Mouse (Mus musculus) fat pad, adult 2 months (tissue): ENCODE data around the gene Lefty2.
A peak's percentile ranks its signal among the peaks of the same experiment; 100 is the strongest.
"Not testable (repeated sequence)": the region's sequence is repeated elsewhere in the genome, so short reads cannot be mapped to it uniquely, and the experiment has no call there.

Experiments
- DNase-seq: peaks from one replicate; pipeline ENCODE4 v3.0.0-alpha.2; 2011; ENCODE audit warnings: low read depth, low spot score; ENCODE audit errors: extremely low read depth

Gene Lefty2

GRCm38 (mm10) chr1:180894088-180894987, 1.4 kb downstream of the Lefty2 start:
- not testable (repeated sequence) for DNase-seq

GRCm38 (mm10) chr1:180901107-180901506, 8.2 kb downstream of the Lefty2 start:
- DNase-seq: no peak

- no peak for DNase-seq
Measured at GRCm38 (mm10) chr1:180902915-180903314, 10.0 kb downstream of the Lefty2 start.

GRCm38 (mm10) chr1:180903666-180904038, 10.7 kb downstream of the Lefty2 start:
- DNase-seq: no peak

- DNase-seq: peak; percentile 34
Measured at GRCm38 (mm10) chr1:180904039-180904814, 11.3 kb downstream of the Lefty2 start, which contains the start of gene Pycr2. Gene Pycr2, plus strand, starts transcription at chr1:180904293.

- DNase-seq: no peak
Measured at GRCm38 (mm10) chr1:180904815-180905080, 11.8 kb downstream of the Lefty2 start.

GRCm38 (mm10) chr1:180905307-180905706, 12.4 kb downstream of the Lefty2 start:
- DNase-seq: no peak

- DNase-seq: no peak
Measured at GRCm38 (mm10) chr1:180905876-180906275, 13.0 kb downstream of the Lefty2 start.

- no peak for DNase-seq
Measured at GRCm38 (mm10) chr1:180906461-180907147, 13.7 kb downstream of the Lefty2 start.

GRCm38 (mm10) chr1:180911138-180911537, 18.2 kb downstream of the Lefty2 start:
- no peak for DNase-seq

- no peak for DNase-seq
Measured at GRCm38 (mm10) chr1:180911653-180912287, 18.9 kb downstream of the Lefty2 start.

- DNase-seq: no peak
Measured at GRCm38 (mm10) chr1:180912792-180913191, 19.9 kb downstream of the Lefty2 start.

- no peak for DNase-seq
Measured at GRCm38 (mm10) chr1:180913797-180914196, 20.9 kb downstream of the Lefty2 start.

- no peak for DNase-seq
Measured at GRCm38 (mm10) chr1:180916425-180916824, 23.5 kb downstream of the Lefty2 start.

GRCm38 (mm10) chr1:180917053-180917452, 24.1 kb downstream of the Lefty2 start:
- DNase-seq: no peak

- no peak for DNase-seq
Measured at GRCm38 (mm10) chr1:180919686-180920085, 26.8 kb downstream of the Lefty2 start.

GRCm38 (mm10) chr1:180922273-180923048, 29.6 kb downstream of the Lefty2 start:
- no peak for DNase-seq

GRCm38 (mm10) chr1:180924737-180925136, 31.8 kb downstream of the Lefty2 start:
- DNase-seq: no peak

- no peak for DNase-seq
Measured at GRCm38 (mm10) chr1:180926286-180926685, 33.4 kb downstream of the Lefty2 start.

- DNase-seq: no peak
Measured at GRCm38 (mm10) chr1:180929599-180929998, 36.7 kb downstream of the Lefty2 start.
